Mouse (Mus musculus) lung, postnatal 0 days (tissue): ENCODE measurements around the gene Grhl3.

Source experiments
- CTCF ChIP-seq: IDR thresholded peaks from 2 replicates; pipeline ENCODE4 v1.5.1; 2016; ENCODE audit warnings: antibody characterized with exemption, mild to moderate bottlenecking
- EP300 ChIP-seq: IDR thresholded peaks from 2 replicates; pipeline ENCODE4 v1.6.1; 2016; ENCODE audit warnings: antibody characterized with exemption, mild to moderate bottlenecking, control low read depth

DNA sequence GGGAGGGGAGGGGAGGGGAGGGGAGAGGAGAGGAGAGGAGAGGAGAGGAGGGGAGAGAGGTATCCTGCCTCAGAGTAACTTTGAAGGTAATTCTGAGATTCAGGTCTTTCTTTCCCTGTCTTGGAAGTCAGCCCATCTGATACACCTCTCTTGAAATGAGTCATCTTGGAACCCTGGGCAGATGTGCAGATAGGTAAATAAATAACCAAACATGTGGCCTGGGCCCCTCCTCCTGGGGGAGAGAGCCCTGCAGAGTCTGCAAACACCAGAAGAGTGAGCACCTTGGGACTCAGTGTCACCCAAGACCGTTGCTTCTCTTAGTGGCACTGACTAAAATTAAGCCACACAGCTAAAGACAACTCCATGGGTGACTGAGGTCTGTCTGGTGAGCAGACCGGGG, 25.6 kb upstream of the Grhl3 start:
- no peak for TF ChIP-seq CTCF
- no peak for TF ChIP-seq EP300
